Mouse (Mus musculus) frontal cortex, postnatal 14 days (tissue): Measurements from ENCODE around the gene Slc17a2.

Source experiments
- DNase-seq, 2 experiments: peaks; one replicate each; pipeline ENCODE4 v3.0.0; 2022; ENCODE audit warnings: low spot score in 2 of 2

Gene Slc17a2

GRCm38 (mm10) chr13:23792520-23792919, 14.3 kb upstream of the Slc17a2 start:
- peak; percentile 8 to 24 for DNase-seq

GRCm38 (mm10) chr13:23799405-23799804, 7.4 kb upstream of the Slc17a2 start:
- no peak for DNase-seq

- DNase-seq, result no peak
These were observed 2.3 kb upstream of the Slc17a2 start for GRCm38 (mm10) chr13:23804532-23804931.

- DNase-seq, result no peak
These were observed 9.4 kb downstream of the Slc17a2 start for GRCm38 (mm10) chr13:23816148-23816547.

GRCm38 (mm10) chr13:23820179-23820940, 13.6 kb downstream of the Slc17a2 start:
- no peak for DNase-seq

GRCm38 (mm10) chr13:23822213-23822612, 15.4 kb downstream of the Slc17a2 start:
- no peak for DNase-seq

GRCm38 (mm10) chr13:23826606-23827005, 19.8 kb downstream of the Slc17a2 start:
- no peak for DNase-seq

GRCm38 (mm10) chr13:23833053-23833452, 26.3 kb downstream of the Slc17a2 start:
- no peak for DNase-seq

GRCm38 (mm10) chr13:23834836-23835235, 28.0 kb downstream of the Slc17a2 start:
- no peak for DNase-seq

- DNase-seq, result no peak
These were observed 29.8 kb downstream of the Slc17a2 start for GRCm38 (mm10) chr13:23836630-23837029.

- no peak for DNase-seq
These were observed 32.5 kb downstream of the Slc17a2 start, which contains the start of gene Slc17a3 for GRCm38 (mm10) chr13:23839308-23839707. Gene Slc17a3 (plus strand): TSS chr13:23839434.

- DNase-seq, result no peak
These were observed 39.1 kb downstream of the Slc17a2 start for GRCm38 (mm10) chr13:23845851-23846250.

GRCm38 (mm10) chr13:23849299-23849698, 42.5 kb downstream of the Slc17a2 start:
- no peak for DNase-seq

GRCm38 (mm10) chr13:23856401-23856800, 49.6 kb downstream of the Slc17a2 start:
- DNase-seq, result no peak

- no peak for DNase-seq
These were observed 55.0 kb downstream of the Slc17a2 start for GRCm38 (mm10) chr13:23861815-23862214.

- DNase-seq, result no peak
These were observed 57.9 kb downstream of the Slc17a2 start for GRCm38 (mm10) chr13:23864711-23865110.

- DNase-seq, result no peak
These were observed 59.4 kb downstream of the Slc17a2 start for GRCm38 (mm10) chr13:23866086-23866710.

- no peak for DNase-seq
These were observed 60.2 kb downstream of the Slc17a2 start for GRCm38 (mm10) chr13:23867000-23867399.

GRCm38 (mm10) chr13:23867405-23867804, 60.6 kb downstream of the Slc17a2 start, which contains the start of gene Slc17a1:
Gene Slc17a1 (plus strand): TSS chr13:23867750.
- DNase-seq, result no peak

GRCm38 (mm10) chr13:23868790-23869533, 62.2 kb downstream of the Slc17a2 start:
- DNase-seq, result no peak

GRCm38 (mm10) chr13:23869996-23870395, 63.2 kb downstream of the Slc17a2 start:
- DNase-seq, result no peak

- DNase-seq, result no peak
These were observed 66.3 kb downstream of the Slc17a2 start for GRCm38 (mm10) chr13:23873141-23873540.
